Mouse (Mus musculus): ENCODE data around the gene Arhgef6. TPM values are rescaled to one million over a fixed set of nuclear protein-coding genes. Genes with fewer than 3 reads are reported as not detected.

The Arhgef6 gene
- polyA plus RNA-seq, 1 experiment, result not detected

DNA sequence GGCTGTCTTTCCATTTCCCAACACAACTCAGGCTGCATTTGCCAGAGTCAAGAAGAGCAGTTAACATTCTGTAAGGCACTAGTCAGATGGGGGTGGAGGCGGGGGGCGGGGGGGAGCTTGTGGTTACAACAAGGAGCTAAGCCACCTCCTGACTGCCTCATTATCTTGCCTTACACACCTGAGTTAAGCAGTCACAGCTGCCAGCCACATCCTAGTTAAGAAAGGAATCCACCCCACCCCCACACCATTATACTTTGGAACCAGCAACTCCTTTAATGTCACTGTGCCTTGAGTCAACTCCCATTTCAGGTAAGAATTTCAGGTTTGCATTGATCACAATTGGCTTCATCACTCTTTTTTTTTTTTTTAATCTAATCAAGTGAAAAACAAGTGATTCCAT lies 28.5 kb downstream of the Arhgef6 start:
- no peak for TF ChIP-seq POLR2A (IDR thresholded peaks at IDR 0.05; ENCODE audit: insufficient read depth, low read depth, low read length)
- TF ChIP-seq CTCF (IDR thresholded peaks at IDR 0.05; ENCODE audit: insufficient read depth, low read depth, low read length), result no peak
- no peak overlapping the region for H3K4me3 ChIP-seq (ENCODE audit: insufficient read depth, low read depth, low read length)
- peaks cover 5% of the 10 kb centered on the region; the same call in 1 of the 2 replicates for H3K4me1 ChIP-seq (ENCODE audit: control insufficient read depth, insufficient read depth, low read length)
- 67% methylated on average over 2 of the region's 2 CpGs for WGBS
- H3K27ac ChIP-seq (ENCODE audit: insufficient read depth, low read depth, low read length), result peak overlapping the region; percentile 85; the same call in 1 of the 2 replicates

DNA sequence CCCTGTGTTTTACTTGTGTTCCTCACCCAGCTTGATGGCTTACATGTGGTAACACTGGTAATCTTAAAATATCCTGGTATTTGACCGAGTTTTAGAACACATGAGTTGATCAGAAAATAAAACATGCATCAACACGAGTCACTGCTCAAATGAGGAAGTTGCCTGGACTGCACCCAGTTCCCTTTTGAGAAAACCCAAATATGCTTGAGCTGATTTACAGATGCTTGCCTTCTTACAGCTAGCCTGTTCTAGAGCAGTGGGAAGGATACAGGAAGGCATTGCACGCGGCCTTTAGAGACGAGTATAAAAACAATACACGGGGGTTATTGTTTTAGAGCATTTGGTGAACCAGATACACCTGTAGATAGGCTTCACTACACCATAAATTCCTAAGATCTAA lies 31.8 kb downstream of the Arhgef6 start:
- TF ChIP-seq CTCF (IDR thresholded peaks at IDR 0.05; ENCODE audit: insufficient read depth, low read depth, low read length) (no peak), POLR2A (IDR thresholded peaks at IDR 0.05; ENCODE audit: insufficient read depth, low read depth, low read length) (no peak)
- 75% methylated on average over 6 of the region's 6 CpGs for WGBS
- H3K4me3 ChIP-seq (ENCODE audit: insufficient read depth, low read depth, low read length), result no peak overlapping the region
- peak overlapping the region; percentile 44; the same call in 1 of the 2 replicates for H3K27ac ChIP-seq (ENCODE audit: insufficient read depth, low read depth, low read length)
- H3K4me1 ChIP-seq (ENCODE audit: control insufficient read depth, insufficient read depth, low read length), result peaks cover 10% of the 10 kb centered on the region

DNA sequence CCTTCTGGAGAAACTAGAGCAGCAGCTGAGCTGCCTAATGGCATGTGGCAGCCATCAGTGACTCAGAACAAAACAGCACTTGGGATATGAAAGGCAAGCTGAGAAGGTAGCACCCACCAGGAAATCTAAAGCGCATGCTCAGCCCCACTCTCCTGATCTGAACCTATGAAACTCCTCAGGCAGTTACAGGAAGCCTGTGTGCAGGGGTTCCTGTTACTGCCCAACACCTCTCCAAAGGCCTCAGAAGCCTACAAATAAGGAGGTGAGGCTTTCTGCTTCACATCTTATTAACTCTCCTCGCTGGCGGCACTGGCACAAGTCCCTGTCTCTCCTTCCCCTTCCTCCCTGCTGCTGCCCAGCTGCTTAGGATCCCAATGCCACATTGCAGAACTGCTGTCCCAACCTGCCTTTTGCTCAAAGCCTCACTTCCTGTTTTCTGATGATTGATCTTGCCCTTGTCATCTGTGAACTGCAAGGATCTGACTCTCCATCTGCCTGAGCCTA lies 33.7 kb downstream of the Arhgef6 start:
- no peak overlapping the region for H3K4me3 ChIP-seq (ENCODE audit: insufficient read depth, low read depth, low read length)
- H3K27ac ChIP-seq (ENCODE audit: insufficient read depth, low read depth, low read length), result peak overlapping the region; percentile 73

DNA sequence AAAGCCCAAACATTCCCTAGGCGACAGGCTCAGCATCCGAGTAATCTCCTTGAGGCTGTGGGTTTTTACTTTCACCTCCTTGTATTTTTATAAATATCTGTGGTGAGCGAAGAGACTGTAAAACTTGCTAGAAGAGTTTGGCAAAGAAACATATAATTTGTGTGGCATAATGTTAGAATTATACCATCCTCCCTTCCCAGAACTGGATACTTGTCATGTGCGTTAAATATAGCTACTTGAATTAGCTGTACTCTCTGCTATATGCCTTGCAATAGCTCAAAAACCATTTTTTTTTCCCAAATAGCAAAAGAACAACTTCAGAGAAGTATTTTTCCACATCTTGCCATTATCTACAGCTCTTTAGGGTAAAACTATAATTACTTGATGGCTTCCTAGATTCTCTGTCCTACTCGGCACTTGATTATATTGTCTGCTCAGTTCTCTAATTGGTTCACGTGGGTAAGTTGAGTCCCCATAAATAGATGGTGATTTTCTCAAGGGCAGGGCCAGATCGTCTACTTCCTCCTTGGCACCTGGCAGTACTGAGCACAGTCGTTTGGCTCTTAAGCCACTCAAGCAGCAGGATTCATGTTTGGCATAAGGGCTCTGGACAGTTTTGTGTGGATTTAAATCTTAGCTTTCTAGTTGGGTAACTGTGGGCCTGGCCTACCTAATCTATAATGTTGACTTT lies 35.2 kb downstream of the Arhgef6 start:
- WGBS, result 26% methylated on average over 8 of the region's 8 CpGs
- Histone ChIP-seq H3K4me3 (ENCODE audit: insufficient read depth, low read depth, low read length) (no peak overlapping the region), H3K4me1 (ENCODE audit: control insufficient read depth, insufficient read depth, low read length) (peaks cover 13% of the 10 kb centered on the region), H3K27ac (ENCODE audit: insufficient read depth, low read depth, low read length) (peak overlapping the region; percentile 80; the same call in 1 of the 2 replicates)
- TF ChIP-seq CTCF (IDR thresholded peaks at IDR 0.05; ENCODE audit: insufficient read depth, low read depth, low read length) (no peak), POLR2A (IDR thresholded peaks at IDR 0.05; ENCODE audit: insufficient read depth, low read depth, low read length) (no peak)

More for the DNA sequence above, 33.7 kb downstream of the Arhgef6 start:
- peaks cover 13% of the 10 kb centered on the region for H3K4me1 ChIP-seq (ENCODE audit: control insufficient read depth, insufficient read depth, low read length)
- 60% methylated on average over 3 of the region's 3 CpGs for WGBS
- TF ChIP-seq POLR2A (IDR thresholded peaks at IDR 0.05; ENCODE audit: insufficient read depth, low read depth, low read length) (no peak), CTCF (IDR thresholded peaks at IDR 0.05; ENCODE audit: insufficient read depth, low read depth, low read length) (no peak)

DNA sequence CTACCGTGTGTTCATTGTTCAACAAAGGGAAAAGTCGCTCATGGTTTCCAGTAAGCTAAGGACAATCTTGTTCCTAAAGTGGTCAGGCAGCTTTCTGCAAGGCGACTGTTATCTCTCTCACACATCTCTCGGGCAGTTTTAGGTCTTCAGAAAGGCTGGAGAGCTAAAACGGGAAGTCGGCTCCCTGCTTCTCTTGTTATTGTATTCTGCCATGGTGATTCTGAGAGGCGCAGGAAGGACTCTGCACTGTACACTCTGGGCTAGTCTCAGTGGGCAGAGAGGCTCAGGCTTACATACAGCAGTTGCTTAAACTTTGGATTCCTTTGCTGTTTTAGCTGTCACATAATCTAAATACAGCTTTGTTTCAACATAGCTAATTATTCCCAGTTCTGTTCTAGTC lies 39.6 kb downstream of the Arhgef6 start:
- Histone ChIP-seq H3K27ac (ENCODE audit: insufficient read depth, low read depth, low read length) (no peak overlapping the region), H3K4me1 (ENCODE audit: control insufficient read depth, insufficient read depth, low read length) (peaks cover 7% of the 10 kb centered on the region; the same call in 1 of the 2 replicates), H3K4me3 (ENCODE audit: insufficient read depth, low read depth, low read length) (no peak overlapping the region)
- 69% methylated on average over 7 of the region's 7 CpGs for WGBS
- TF ChIP-seq CTCF (IDR thresholded peaks at IDR 0.05; ENCODE audit: insufficient read depth, low read depth, low read length) (no peak), POLR2A (IDR thresholded peaks at IDR 0.05; ENCODE audit: insufficient read depth, low read depth, low read length) (no peak)

DNA sequence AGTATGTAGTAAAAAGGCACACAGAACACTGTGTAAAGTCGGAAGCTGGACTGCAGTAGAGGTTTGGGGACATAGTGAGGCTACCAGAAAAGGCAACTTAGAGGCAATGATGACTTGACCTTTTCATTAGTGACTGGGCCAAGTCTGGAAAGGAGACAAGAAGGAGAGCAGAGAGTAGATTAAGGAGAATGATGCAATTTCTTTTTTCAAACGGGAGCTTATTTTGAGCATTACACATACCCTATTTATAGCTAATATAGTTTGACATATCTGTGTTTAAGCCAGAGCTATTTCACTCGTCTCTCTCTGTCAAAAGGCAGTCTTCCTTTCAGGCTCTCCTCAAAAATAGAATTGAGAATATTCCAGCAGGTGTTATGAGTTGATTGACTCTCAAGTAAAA lies 50.1 kb downstream of the Arhgef6 start:
- no peak overlapping the region for H3K27ac ChIP-seq (ENCODE audit: insufficient read depth, low read depth, low read length)
- H3K4me1 ChIP-seq (ENCODE audit: control insufficient read depth, insufficient read depth, low read length), result peaks cover 3% of the 10 kb centered on the region; the same call in 1 of the 2 replicates
- 57% methylated on average over 3 of the region's 3 CpGs for WGBS

DNA sequence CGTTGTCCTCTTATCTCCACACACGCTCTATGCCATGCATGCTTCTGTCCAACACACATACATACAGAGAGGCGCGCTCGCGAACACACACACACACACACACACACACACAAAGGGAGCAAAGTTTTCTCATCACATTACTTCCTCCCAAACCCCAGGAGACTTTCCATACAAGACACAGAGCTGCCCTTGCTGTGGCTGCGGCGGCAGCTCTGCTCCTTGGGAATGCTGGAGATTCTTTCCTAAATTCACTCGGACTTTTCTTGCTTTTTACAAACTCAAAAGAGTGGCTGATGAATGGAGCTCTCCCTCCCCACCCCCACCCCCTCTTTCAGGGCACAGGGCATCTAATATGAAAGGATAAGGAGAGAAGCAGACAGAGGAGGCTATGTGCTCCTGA lies 52.2 kb downstream of the Arhgef6 start:
- Histone ChIP-seq H3K4me3 (ENCODE audit: insufficient read depth, low read depth, low read length) (no peak overlapping the region), H3K4me1 (ENCODE audit: control insufficient read depth, insufficient read depth, low read length) (peaks cover 3% of the 10 kb centered on the region; the same call in 1 of the 2 replicates), H3K27ac (ENCODE audit: insufficient read depth, low read depth, low read length) (0 out of 2 replicates have a peak overlapping the region, but pooled peaks have one; percentile 33)
- WGBS, result 45% methylated on average over 9 of the region's 9 CpGs
- TF ChIP-seq CTCF (IDR thresholded peaks at IDR 0.05; ENCODE audit: insufficient read depth, low read depth, low read length) (no peak), POLR2A (IDR thresholded peaks at IDR 0.05; ENCODE audit: insufficient read depth, low read depth, low read length) (no peak)

More for the DNA sequence above, 50.1 kb downstream of the Arhgef6 start:
- no peak overlapping the region for H3K4me3 ChIP-seq (ENCODE audit: insufficient read depth, low read depth, low read length)
- TF ChIP-seq CTCF (IDR thresholded peaks at IDR 0.05; ENCODE audit: insufficient read depth, low read depth, low read length) (no peak), POLR2A (IDR thresholded peaks at IDR 0.05; ENCODE audit: insufficient read depth, low read depth, low read length) (no peak)

DNA sequence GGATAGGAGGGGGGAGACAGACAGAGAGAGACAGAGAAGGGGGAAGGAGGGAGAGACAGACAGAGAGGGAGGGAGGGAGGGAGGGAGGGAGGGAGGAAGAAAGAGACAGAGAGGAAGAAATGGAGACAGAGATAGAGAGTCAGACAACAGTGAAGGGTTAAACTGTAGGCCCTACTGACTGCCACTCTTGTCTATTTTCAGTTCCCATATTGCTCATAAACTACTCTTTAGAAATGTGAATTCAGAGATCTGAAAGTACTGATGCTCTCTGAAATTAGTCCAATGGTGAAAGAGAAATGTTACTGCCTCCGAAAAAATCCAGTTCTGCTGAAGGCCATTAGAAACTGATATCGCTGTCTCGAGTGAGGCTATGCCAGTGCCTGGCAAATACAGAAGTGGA lies 56.3 kb downstream of the Arhgef6 start:
- H3K4me1 ChIP-seq (ENCODE audit: control insufficient read depth, insufficient read depth, low read length), result peaks cover 3% of the 10 kb centered on the region; the same call in 1 of the 2 replicates
- 91% methylated on average over 3 of the region's 3 CpGs for WGBS
- no peak for TF ChIP-seq CTCF (IDR thresholded peaks at IDR 0.05; ENCODE audit: insufficient read depth, low read depth, low read length)
- TF ChIP-seq POLR2A (IDR thresholded peaks at IDR 0.05; ENCODE audit: insufficient read depth, low read depth, low read length), result no peak
- H3K27ac ChIP-seq (ENCODE audit: insufficient read depth, low read depth, low read length), result no peak overlapping the region
- no peak overlapping the region for H3K4me3 ChIP-seq (ENCODE audit: insufficient read depth, low read depth, low read length)

DNA sequence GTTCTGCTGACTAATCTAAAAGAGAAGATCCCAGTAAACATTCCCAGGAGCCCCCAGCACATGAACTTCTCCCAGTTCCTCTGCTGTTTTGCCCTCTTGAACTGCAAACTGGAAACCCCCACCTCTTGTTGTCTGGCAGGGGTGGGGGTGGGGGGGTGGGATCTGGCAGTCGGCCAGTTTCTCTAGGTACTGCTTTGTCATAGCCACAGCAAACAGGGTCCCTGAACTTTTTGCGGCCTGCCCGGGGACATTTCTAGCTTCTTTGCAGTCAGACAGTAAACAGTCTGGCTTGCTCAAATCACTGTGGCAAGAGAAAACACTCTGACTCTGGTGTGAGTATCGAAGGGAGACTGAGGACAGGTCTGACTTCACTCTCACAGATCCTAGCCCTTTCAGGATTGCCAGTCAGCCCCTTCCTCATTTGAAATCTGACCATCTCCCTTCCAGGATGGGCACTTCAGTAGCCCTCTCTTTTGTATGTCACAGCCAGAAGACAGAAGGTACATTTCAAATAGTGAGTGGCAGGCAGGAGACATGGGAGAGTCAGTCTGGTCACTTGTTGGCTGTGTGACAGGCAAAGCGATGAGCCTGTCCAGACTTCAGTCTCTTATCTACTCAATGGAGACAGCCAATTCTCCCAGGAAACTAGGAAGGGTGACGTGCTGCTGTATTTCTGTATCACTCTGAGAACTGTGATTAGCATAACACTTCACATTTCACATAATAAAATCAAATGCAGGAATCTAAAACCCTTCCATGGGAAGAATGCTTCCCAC lies 60.8 kb downstream of the Arhgef6 start:
- H3K4me1 ChIP-seq (ENCODE audit: control insufficient read depth, insufficient read depth, low read length), result no peaks in the 10 kb centered on the region
- no peak overlapping the region for H3K4me3 ChIP-seq (ENCODE audit: insufficient read depth, low read depth, low read length)
- TF ChIP-seq POLR2A (IDR thresholded peaks at IDR 0.05; ENCODE audit: insufficient read depth, low read depth, low read length), result no peak
- TF ChIP-seq CTCF (IDR thresholded peaks at IDR 0.05; ENCODE audit: insufficient read depth, low read depth, low read length), result no peak
- no peak overlapping the region for H3K27ac ChIP-seq (ENCODE audit: insufficient read depth, low read depth, low read length)
- WGBS, result 41% methylated on average over 6 of the region's 6 CpGs

Data from olfactory bulb, adult 2 months (tissue).